Mouse (Mus musculus): ENCODE measurements around the gene Prkag2.
A peak's percentile ranks its signal among the peaks of the same experiment; 100 is the strongest.

Gene Prkag2

DNA sequence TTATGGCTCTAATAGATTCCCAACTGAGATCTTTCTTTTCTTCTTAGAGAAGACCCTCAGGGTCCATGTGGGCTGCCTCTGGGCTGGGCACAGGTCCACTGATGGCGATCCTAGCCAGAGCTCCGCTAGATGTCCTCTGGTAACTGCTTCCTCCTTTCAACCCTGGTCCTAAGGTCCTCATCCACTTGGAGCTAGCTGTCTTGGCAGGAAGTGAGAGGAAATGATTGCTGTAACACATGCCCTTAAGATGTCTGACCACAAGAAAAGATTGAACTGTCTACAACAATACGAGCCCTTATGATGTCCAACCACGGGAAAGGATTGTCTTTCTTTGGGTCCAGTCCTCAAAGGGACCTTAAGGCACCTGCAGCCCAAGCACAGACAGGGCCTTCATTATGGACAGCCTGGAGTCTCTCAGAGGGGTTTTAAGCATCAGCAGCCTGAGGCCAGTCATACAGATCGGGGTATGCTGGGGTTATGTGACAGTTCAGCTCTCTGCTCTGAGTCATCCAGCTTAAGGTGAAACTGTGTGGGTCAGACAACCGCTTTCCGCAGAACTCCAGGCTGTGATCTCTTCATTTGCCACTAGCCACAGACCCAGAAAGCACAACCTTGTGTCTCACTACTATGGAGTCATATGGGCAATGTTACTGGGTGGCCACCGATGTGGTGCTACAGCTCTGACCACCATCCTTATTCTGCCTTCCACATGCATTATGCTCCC is 129.7 kb downstream of the Prkag2 start:
- DNase-seq (ENCODE audit: low spot score in 2 of 2), result no peak

DNA sequence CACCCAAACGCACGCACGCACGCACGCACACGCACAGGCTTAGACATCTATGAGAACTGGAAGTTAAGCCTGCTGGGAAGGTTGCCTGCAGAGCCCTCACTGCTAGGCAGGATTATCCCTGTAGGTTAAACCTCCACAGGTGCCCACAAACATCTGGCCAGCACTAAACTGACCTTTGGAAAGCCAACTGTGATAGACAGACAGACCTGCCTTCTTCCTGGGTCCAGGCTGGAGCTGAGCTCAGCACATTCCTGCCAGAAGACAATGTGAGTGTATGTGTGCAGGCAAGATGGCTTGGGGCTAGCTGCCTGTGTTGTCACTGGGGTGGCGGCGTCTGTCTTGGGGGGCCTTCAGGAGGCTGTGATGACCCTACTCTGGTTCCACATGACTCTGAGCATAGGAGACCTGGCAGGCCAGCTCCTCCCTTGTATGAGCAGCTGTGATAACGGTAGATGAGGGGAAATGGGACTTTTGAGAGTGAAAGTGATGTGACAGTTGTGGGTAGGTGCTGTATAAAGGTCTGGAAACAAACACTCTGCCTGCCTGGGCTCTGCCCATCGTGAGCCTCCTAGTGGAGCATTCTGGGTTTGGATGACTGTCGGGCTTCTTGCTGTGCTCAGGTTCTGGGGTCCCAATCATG is 131.1 kb downstream of the Prkag2 start:
- DNase-seq (ENCODE audit: low spot score in 2 of 2), result no peak

DNA sequence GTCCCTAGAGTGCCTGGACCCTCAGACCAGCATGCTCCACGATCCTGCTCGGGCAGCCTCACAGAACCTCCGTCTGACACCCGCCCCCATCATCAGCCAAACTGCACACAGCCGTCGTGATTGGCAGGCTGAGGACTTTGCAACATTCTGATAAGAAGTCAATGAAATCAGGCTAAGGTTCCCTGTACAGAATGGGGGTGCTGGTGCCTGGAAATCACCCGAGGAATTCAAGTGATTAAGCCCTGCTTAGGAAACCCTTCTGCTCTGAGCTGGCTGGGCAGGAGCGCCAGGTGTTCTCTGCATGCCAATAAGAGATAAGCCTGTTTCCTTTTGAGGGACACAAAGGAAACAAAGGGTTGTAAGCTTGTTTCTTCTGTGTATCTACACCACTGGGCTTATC is 131.7 kb downstream of the Prkag2 start:
- DNase-seq (ENCODE audit: low spot score in 2 of 2), result no peak

DNA sequence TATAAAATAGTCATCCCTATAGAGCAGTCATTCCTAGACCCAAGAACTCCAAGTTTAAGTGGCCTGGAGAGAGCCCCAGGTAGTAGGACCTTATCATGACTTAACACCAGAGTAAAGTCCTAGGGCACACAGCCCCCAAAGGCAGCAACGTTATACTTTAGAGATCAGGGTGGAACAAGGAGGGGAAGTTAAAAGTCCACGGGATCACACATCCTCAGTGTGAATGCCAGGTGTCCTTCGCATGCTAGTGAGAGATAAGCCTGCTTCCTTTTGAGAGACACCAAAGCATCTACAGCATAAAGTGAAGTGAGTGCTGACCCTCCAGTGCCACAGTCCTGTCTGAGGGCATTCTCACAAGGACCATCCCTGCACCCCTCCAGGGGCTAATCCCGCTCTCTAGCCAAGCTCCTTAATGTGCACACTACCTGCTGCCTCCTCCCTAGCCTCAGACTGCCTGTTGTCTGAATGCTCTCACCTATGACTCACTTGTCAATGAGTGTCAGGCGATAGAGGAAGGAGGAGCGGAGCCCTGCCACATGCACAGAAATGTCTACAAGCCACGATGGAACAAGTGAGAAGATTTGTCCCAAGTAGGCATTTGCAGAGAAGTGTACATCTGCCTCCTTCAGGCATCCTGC is 132.4 kb downstream of the Prkag2 start:
- no peak for DNase-seq (ENCODE audit: low spot score in 2 of 2)

DNA sequence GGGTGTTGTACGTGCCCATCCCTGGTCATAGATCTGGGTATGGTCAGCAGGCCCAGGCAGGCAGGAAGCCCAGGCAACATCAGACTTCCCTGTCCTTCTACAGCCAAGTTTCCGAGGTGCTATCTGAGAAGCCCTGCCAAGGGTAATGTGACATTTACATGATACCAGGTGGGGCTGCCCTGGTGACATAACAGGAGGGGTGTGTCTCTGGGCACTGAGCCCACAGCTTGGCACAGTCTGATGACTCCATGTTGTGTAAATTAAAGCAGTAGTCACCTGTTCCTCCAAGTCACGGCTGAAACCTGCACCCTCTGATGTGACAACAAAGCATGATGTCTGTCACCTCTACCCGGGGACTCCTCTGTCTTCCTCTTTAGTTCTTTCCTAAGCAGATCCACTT is 136.7 kb downstream of the Prkag2 start:
- peak; percentile 52 to 59 for DNase-seq (ENCODE audit: low spot score in 2 of 2)

DNA sequence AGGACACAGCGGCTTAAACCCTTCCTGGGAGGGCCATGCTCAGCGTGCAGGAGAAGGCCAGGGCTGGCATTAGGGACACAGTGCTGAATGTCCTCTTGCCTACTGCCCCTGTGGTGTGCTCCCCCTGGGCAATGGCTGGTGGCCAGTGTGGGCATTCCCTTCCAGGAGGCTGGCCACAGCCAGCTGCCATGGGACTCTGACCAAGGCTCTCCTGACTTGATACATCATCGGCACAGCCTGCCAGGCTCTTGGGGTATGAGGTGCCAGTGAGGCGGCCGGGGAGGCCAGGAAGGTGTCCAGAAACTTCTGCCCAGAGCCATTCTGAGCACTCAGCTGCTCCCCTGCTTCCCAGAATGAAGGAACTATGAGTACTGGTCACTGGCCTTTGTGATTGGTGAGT is 139.7 kb downstream of the Prkag2 start:
- DNase-seq (ENCODE audit: low spot score in 2 of 2), result peak in 1 of 2 experiments; percentile 67

DNA sequence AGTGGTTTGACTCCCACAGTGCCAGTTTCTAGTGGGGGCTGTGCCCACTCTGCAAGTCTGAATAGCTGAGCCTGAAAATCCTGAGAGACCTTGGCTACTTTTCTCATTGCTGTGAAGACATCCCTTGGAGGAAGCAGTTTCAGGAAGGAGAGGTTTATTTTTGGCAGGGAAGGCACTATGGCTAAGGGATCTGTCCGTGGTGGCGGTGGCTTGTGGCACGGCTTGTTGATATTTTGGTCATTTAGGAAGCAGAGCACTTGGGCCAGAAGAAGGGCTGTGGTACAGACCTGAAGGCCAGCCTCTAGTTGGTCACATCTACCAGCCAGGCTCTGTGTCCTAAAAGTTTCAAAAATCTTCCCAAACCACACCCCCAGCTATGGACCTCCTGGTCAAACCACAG is 140.7 kb downstream of the Prkag2 start:
- no peak for DNase-seq (ENCODE audit: low spot score in 2 of 2)

DNA sequence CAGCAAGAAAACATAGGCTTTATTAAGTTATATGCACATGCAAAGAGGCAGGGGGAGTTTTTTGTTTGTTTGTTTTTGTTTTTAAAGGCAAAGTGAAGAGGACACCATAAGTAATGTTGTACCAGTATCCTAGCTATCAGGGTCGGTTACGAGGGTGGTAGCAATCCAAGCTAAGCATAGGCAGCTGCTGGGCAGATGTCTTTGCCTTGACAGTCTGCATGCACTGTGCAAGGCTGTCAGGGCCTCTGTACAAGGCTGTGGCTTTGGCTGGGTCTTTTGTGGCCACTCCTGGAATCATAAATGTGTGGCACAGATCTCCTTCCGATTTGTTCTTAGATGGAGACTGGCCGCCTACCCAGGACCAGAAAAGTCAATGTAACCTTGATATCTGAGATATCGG is 141.8 kb downstream of the Prkag2 start:
- DNase-seq (ENCODE audit: low spot score in 2 of 2), result no peak

DNA sequence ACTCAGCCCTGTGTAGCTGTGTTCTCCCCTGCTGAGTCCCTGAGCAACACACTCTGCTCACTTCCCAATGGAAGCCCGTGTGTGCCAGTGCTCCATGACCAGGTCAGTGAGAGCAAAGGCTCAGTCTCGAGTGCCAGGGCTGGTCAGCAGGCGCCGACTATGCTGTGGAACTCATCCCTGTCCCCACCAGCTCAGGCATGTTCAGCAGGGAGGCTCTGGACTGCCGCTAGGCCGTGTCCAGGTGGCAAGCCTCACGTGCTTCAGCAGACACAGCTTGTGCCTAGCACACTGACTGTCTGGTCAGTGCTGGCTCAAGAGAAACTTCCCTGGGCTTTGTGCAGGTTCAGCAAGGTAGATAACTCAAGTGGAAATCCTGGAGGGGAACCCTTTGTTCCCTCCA is 143.6 kb downstream of the Prkag2 start:
- no peak for DNase-seq (ENCODE audit: low spot score in 2 of 2)

DNA sequence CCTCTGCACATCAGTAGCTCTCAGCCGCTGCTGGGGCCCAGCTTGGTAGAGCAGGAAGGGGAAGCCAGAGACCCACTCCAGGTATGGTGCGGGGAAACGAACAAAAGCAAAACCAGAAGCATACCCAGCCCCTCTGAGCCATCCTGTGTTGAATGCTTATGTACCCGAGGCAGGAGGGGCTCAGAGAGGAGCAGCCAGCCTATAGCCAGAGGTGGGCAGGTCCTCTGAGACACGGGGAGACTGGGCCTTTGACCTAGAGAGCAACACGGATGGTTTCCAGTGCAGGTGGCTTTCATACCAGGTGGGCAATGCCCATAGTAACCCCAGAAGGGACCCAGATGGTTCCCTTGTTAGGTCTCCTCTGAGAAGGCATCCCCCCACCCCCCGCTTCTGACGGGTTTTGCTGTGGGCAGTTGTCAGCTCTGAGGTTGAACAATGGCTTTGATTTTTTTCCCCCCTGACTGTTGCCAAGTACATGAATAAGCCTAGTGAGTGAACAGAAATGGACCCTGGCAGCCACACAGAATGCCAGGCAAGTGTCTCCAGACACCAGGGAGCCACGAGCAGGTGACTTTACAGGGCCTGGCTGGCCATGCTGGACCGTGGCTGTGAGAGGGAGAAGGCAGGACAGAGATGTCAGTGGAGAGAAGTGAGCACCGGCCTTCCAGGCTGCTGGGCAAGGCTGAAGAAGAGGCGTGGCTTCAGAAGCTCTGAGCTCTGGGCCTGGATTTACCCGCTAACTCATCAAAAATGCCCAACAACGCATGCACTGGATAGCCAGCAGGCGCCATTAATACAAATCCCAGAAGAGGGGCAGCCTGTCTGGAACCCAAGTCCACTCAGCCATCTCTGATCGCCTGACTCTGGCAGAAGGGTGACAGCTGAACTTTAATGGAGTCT is 147.3 kb downstream of the Prkag2 start:
- no peak for DNase-seq (ENCODE audit: low spot score in 2 of 2)

DNA sequence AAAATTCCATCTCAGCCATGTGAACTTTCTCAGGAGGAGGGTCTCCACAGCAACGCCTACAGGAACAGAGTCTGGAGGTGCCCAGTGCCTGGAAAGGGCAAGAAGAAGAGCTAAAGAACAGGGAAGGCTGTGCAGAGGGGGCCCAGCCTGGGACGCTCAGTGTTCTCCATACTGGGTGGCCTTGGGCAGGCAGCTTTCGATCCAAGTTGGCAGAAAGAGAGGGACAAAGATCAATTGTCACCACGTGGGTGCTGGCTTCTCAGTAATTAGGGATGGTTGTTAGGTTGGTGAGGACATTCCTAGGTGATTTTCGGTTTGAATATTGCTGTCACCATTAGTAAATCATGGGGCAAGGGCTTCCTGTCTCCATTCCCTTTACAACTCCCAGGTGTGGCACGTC is 148.2 kb downstream of the Prkag2 start:
- no peak for DNase-seq (ENCODE audit: low spot score in 2 of 2)

DNA sequence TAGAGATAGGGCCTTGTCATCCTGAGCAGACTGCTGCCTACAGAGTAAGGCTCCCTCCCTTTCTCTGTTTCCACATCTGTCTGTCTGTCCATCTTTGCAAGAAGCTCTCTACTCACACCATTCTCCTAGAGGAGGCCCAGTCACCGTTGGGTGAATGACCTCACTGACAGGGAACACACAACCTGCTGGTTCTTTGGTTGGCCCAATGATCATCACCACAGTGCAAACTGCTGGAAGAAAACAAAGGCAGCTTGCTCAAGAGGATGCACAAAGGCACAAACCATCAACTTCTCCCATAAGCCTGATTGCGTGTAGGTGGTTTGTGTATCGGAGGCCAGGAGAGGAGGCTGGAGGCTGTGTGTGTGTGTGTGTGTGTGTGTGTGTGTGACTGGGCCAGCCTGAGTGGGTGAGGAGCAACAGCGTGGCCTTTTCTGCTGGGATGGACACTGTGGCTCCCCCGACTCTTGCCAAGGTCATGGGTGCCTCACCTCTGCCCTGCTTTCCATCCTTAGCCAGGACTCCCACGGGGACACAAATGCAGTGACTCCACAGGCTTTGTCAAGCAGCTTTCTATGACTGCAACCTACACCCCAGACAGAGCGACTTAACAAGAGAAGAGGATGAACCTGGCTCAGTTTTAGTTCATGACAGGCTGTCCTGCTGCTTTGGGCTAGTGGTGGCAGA is 149.4 kb downstream of the Prkag2 start:
- no peak for DNase-seq (ENCODE audit: low spot score in 2 of 2)

DNA sequence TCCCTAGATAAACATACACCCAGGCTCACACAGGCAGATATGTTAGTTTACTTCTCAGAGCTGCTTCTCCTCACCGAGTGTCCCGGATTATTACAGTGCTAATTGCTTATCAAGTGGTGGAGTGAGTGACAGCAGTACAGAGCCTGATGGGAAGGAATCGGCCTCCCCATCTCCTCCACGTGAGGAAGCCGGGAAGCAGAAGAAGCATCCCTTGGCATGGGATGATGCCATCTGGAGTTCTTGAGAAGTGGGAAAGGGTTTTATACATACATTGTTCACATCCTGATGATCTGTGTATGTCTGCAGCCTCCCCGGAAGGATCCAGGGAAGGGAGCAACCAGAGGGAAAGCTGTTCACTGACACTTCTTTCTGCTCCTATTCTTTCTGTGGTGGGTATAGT is 150.4 kb downstream of the Prkag2 start:
- no peak for DNase-seq (ENCODE audit: low spot score in 2 of 2)

DNA sequence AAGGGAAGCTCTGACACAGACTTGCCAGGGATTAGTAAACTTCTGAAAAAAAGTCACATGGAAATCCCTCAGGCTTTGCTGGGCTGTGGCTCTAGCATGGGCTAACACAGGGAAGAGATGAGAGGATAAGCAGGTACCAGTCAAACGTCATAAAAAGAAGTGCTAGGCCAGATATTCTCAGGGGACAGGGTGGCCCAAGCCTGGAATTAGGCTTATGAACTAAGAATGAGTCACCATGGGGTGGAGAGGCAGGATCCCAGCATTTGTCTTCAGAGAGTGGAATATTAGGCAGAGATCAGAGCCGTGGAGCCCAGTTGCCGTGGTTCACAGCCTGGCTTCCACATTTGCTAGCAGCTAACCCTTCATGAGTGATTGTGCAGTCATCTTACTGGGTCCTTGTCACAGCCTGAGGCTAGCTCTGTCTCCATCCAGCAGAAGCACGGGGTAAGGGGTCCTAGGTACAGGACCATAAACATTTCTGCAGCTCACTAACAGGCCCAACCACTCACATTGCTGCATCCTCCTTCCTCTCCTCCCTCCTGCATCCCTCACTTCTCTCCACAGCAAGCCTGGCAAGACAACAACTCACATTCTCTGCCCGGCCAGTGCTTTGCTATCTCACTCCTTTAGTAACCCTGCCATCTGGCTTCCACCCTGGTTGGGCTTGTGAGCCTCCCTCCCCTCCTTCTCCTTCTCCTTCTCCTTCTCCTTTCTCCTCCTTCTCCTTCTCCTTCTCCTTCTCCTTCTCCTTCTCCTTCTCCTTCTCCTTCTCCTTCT is 162.2 kb downstream of the Prkag2 start:
- DNase-seq (ENCODE audit: low spot score in 2 of 2), result no peak

DNA sequence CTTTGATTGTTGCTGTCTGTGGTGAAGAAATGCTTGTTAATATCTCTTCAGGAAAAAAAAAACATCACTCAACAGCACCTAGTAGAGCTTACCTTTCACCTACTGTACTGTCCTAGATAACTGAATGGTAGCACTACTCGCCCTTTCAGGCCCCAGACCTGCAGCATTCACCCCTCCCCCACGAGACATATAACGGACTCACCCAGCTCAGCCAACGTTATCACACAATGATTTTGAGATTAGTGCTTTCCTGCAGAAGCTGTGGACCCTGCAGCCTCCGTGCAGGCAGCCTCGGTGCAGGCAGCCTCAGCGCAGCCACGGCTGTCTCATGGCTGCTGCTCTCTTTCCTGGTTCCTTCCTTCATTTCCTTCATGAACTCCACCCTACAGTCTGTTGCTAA is 164.0 kb downstream of the Prkag2 start:
- DNase-seq (ENCODE audit: low spot score in 2 of 2), result no peak

DNA sequence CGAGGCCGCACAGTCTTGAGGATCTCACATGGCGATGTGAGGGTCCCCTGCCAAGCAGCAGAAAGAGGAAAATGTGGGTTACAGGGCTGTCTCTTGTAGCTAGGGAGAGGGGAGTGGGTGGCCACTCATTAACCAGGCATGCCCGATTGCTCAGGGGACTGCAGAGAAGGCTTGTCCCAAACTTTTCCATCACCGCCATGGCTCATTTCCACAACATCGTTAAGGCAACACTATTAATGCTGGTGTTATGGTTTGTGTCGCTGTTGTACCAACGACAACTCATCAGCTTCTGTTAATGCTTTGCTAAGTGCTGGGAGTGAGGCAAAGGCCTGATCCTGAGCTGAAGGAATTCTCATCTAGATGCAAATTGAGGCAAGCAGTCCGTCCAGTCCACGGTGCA is 165.0 kb downstream of the Prkag2 start:
- no peak for DNase-seq (ENCODE audit: low spot score in 2 of 2)

DNA sequence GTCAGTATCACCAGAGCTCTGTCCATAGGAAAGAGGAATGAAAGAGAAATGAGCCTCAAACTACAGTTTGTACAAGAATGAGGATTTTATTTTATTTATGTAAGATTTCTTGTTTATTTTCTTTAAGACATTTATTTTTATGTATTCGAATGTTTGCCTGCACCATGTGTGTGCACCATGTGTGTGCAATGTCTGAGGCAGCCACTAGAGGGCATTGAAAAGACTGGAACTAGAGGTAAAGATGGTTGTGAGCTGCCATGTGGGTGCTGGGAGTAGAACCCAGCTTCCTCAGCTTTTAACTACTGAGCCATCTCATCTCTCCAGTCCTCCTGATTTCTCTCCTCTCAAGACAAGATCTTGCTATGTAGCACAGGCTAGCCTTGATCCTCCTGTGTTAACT is 166.7 kb downstream of the Prkag2 start:
- DNase-seq (ENCODE audit: low spot score in 2 of 2), result no peak

DNA sequence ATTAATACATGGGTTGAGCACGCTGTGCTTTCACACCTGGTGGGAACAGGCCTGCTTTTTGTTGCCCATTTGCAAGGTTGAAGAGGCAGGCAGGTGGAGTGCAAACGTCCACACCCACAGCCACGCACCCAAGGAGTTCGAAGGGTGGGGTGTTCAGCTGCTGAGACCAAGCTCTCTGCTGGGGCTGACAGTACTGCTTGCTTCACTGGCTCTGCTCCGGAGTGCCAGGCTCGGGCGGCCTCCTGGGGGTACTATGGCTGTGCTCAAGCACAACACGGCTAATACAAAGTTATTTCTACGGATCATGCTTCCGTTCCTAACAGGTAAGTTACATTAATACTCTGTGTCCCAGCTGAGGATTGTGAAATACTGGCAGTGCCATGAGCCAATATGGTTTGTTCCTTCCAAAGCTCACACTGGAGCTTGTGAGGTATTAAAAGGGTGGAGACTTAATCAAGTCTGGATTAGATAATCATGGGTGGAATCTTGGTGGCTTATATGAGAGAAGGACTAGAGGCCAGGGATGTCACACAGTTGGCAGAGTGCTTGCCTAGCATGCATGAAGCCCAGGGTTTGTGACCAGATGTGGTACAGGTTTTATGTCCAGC is 168.8 kb downstream of the Prkag2 start:
- DNase-seq (ENCODE audit: low spot score in 2 of 2), result no peak

DNA sequence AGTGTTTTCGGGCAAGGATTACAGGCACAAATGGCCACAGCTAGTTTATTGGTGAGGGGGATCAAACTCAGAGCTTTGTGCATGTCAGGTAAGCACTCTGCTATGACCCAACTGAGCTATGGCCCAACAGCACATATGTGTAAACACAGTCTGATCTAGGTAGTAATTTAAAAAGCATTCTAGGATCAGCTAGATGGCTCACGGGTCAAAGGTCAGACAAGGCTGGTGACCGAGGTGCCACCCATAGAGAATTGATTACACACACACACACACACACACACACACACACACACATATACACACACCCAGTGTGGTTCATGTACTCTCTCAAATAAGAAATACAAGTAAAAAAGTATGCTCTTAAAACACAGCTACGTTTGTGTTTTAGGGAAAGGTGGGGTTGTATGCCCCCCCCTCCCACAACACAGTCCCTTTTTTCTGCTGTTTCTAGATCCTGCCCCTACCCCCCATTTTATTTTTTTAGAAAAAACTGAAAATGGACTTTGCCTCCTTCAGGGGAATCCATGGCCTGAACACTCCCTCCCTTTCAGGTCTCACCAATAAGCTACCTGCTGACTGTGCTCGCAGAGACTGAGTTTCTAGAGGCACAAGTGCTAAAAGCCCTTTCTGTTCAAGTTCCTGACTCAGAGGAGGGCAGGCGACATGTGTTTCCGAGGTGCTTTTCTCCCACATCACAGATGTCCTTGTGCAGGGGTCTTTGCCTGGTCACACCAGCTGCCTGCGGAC is 169.4 kb downstream of the Prkag2 start:
- no peak for DNase-seq (ENCODE audit: low spot score in 2 of 2)

DNA sequence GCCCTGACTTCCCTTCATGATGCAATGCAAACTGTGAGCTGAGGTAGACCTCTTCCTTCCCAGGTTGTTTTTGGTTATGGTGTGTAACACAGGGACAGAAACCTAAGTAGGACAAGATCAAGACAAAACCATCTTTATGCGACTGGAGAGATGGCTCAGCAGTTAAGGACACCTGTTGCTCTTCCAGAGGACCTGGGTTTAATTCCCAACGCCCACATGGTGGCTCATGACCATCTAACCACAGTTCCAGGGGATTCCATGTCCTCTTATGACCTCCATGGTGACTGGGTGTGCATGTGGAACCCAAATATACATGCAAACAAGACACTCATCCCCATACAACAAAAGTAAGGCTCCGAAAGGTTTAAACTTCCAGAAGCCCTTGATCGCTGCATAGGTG is 171.6 kb downstream of the Prkag2 start:
- no peak for DNase-seq (ENCODE audit: low spot score in 2 of 2)

Data from urinary bladder, postnatal 36 days (tissue).